Mouse (Mus musculus) liver, postnatal 0 days (tissue): Measurements from ENCODE around the gene Cep295.

Experiments used
- CTCF ChIP-seq: sonication (generic); IDR thresholded peaks from 2 replicates; pipeline ENCODE4 v1.5.1; 2016; ENCODE audit warnings: antibody characterized with exemption, low read depth
- EP300 ChIP-seq: IDR thresholded peaks from 2 replicates; pipeline ENCODE4 v1.6.1; 2016; ENCODE audit warnings: antibody characterized with exemption, low read depth, mild to moderate bottlenecking

DNA sequence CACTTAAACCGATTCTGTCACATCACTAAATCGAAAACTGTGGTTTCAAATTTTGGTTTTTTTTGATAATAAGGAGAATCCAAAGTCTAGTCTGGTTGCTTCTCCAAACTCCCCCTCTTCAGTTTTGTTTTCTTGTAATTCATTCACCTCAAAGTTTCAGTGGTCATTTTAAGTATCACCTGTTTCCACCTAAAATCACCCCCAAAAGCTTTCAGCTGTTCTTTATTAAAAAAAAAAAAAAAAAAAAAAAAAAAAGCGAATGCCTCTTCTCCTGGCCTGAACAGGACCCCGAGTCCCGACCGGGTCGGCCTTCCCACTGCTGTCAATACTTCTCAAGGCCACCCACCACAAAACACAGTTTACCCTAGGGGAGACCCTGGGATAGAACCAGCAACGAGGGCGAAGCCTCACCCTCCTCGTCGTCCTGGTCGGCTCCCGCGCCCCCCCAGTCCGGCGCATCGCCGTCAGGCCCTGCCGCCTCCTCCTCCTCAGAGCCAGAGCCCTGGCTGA, 78.4 kb downstream of the Cep295 start:
- TF ChIP-seq CTCF (no peak), EP300 (no peak)
